ENCODE assay signal across 8 mouse cellular contexts in genomic region chr9:62980777-62981202, GRCm38 (mm10). TPM values are rescaled to one million over a fixed set of nuclear protein-coding genes. Genes with fewer than 3 reads are reported as not detected.
DNase-seq lines count a peak whose midpoint lies in the region; ATAC-seq and TF ChIP-seq lines count a peak whose summit lies in the region.

No protein-coding gene starts in this region.

- no peaks in the 10 kb centered on the region for H3K27me3 ChIP-seq in heart, embryonic 12.5 days (replicated peaks)
- no peaks in the 10 kb centered on the region for H3K27me3 ChIP-seq in kidney, postnatal 0 days (ENCODE audit: insufficient read depth, low read length)
- no peaks in the 10 kb centered on the region for H3K27me3 ChIP-seq in liver, embryonic 11.5 days (replicated peaks; ENCODE audit: control insufficient read depth, insufficient read depth, low read length)
- H3K27me3 ChIP-seq in stomach, embryonic 14.5 days (ENCODE audit: control insufficient read depth, insufficient read depth, low read length) = no peaks in the 10 kb centered on the region

- no peaks in the 10 kb centered on the region for H3K9me3 ChIP-seq in heart, embryonic 12.5 days (replicated peaks)
- H3K9me3 ChIP-seq in kidney, postnatal 0 days (replicated peaks; ENCODE audit: low read length) = no peaks in the 10 kb centered on the region
- H3K9me3 ChIP-seq in liver, embryonic 11.5 days (ENCODE audit: control insufficient read depth, low read length) = no peaks in the 10 kb centered on the region
- no peaks in the 10 kb centered on the region for H3K9me3 ChIP-seq in stomach, embryonic 14.5 days (ENCODE audit: control insufficient read depth, low read depth, low read length)

- ATAC-seq in erythroid progenitor cell, adult 5-6 weeks (replicated peaks; ENCODE audit: low FRiP score, poor library complexity, severe bottlenecking) = peak; percentile 98
- ATAC-seq in heart, embryonic 12.5 days (ENCODE audit: insufficient number of reproducible peaks, low FRiP score) = peak; percentile 97
- peak; percentile 92 for ATAC-seq in kidney, postnatal 0 days (replicated peaks; ENCODE audit: low FRiP score, low read depth)
- ATAC-seq in liver, embryonic 11.5 days (replicated peaks; ENCODE audit: low FRiP score) = peak; percentile 98
- peak; percentile 95 for ATAC-seq in stomach, embryonic 14.5 days (ENCODE audit: insufficient number of reproducible peaks, insufficient read depth, low FRiP score, low read depth)

- H3K4me3 ChIP-seq in heart, embryonic 12.5 days = peak overlapping the region; percentile 98
- peak overlapping the region; percentile 97 for H3K4me3 ChIP-seq in kidney, postnatal 0 days (replicated peaks; ENCODE audit: low read depth, low read length)
- peak overlapping the region; percentile 97 for H3K4me3 ChIP-seq in liver, embryonic 11.5 days (ENCODE audit: low read depth, low read length)
- peak overlapping the region; percentile 96 for H3K4me3 ChIP-seq in stomach, embryonic 14.5 days (ENCODE audit: low read depth, low read length)

- peaks cover 18% of the 10 kb centered on the region for H3K4me1 ChIP-seq in heart, embryonic 12.5 days (replicated peaks)
- H3K4me1 ChIP-seq in kidney, postnatal 0 days (replicated peaks; ENCODE audit: insufficient read depth, low read length) = peaks cover 9% of the 10 kb centered on the region; the same call in 1 of the 2 replicates
- peaks cover 11% of the 10 kb centered on the region for H3K4me1 ChIP-seq in liver, embryonic 11.5 days (replicated peaks; ENCODE audit: control insufficient read depth, insufficient read depth, low read length)
- H3K4me1 ChIP-seq in stomach, embryonic 14.5 days (ENCODE audit: control insufficient read depth, insufficient read depth, low read length) = peaks cover 10% of the 10 kb centered on the region; the same call in 1 of the 2 replicates

- DNase-seq in CD4-positive helper T cell, adult 2 months (ENCODE audit: low read depth, low spot score) = peak; percentile 96
- DNase-seq in brain, embryonic 18.5 days (ENCODE audit: low read depth, low spot score) = peak; percentile 91
- DNase-seq in kidney, postnatal 0 days (ENCODE audit: low spot score) = peak; percentile 97
- peak; percentile 99 for DNase-seq in liver, embryonic 11.5 days (ENCODE audit: low spot score)
- peak; percentile 98 for DNase-seq in naive thymus-derived CD4-positive, alpha-beta T cell, adult 2 months (ENCODE audit: low read depth)

- H3K9ac ChIP-seq in heart, embryonic 12.5 days = peak overlapping the region; percentile 98
- H3K9ac ChIP-seq in kidney, postnatal 0 days (ENCODE audit: low read depth, low read length) = peak overlapping the region; percentile 92
- H3K9ac ChIP-seq in liver, embryonic 11.5 days (ENCODE audit: low read depth, low read length) = peak overlapping the region; percentile 95
- peak overlapping the region; percentile 88 for H3K9ac ChIP-seq in stomach, embryonic 14.5 days (replicated peaks; ENCODE audit: low read depth, low read length)

- 0% methylated on average over 38 of the region's 38 CpGs for WGBS in heart, embryonic 12.5 days
- WGBS in kidney, postnatal 0 days = 1% methylated on average over 35 of the region's 38 CpGs
- 1% methylated on average over 37 of the region's 38 CpGs for WGBS in liver, embryonic 11.5 days
- WGBS in stomach, embryonic 14.5 days = under 1% methylated on average over 38 of the region's 38 CpGs

- no peaks in the 10 kb centered on the region for H3K36me3 ChIP-seq in heart, embryonic 12.5 days
- no peaks in the 10 kb centered on the region for H3K36me3 ChIP-seq in kidney, postnatal 0 days (ENCODE audit: insufficient read depth, low read length)
- no peaks in the 10 kb centered on the region for H3K36me3 ChIP-seq in liver, embryonic 11.5 days (ENCODE audit: control insufficient read depth, insufficient read depth, low read length)
- H3K36me3 ChIP-seq in stomach, embryonic 14.5 days (ENCODE audit: control insufficient read depth, insufficient read depth, low read length) = no peaks in the 10 kb centered on the region

- peak overlapping the region; percentile 96 for H3K27ac ChIP-seq in heart, embryonic 12.5 days (ENCODE audit: poor library complexity, severe bottlenecking)
- H3K27ac ChIP-seq in kidney, postnatal 0 days = peak overlapping the region; percentile 98
- peak overlapping the region; percentile 93 for H3K27ac ChIP-seq in liver, embryonic 11.5 days (ENCODE audit: low read depth, low read length)
- peak overlapping the region; percentile 97 for H3K27ac ChIP-seq in stomach, embryonic 14.5 days (ENCODE audit: low read length)

- TF ChIP-seq CTCF in kidney, postnatal 0 days (IDR thresholded peaks at IDR 0.05; ENCODE audit: low read depth) = peak; percentile 21; the same call in 1 of the 2 replicates

- H3K4me2 ChIP-seq in heart, embryonic 12.5 days = peak overlapping the region; percentile 94
- H3K4me2 ChIP-seq in kidney, postnatal 0 days (ENCODE audit: low read length) = peak overlapping the region; percentile 81
- peak overlapping the region; percentile 94 for H3K4me2 ChIP-seq in liver, embryonic 11.5 days
- peak overlapping the region; percentile 76 for H3K4me2 ChIP-seq in stomach, embryonic 14.5 days (replicated peaks; ENCODE audit: low read depth, low read length)

RNA-seq across cellular contexts. Expression of gene Pias1, which starts 6.9 kb away (rescaled TPM):
- total RNA-seq in erythroid progenitor cell, adult 5-6 weeks (2015; ENCODE audit: low replicate concordance) = 67.1 and 128 TPM in 2 replicates
- total RNA-seq in erythroid progenitor cell, adult 5-6 weeks (2017; ENCODE audit: low replicate concordance) = 44.2 and 64.2 TPM in 2 replicates
- polyA plus RNA-seq in heart, embryonic 12.5 days (2016; fragmentation: Nextera tagmentation; extraction: Ambion mirVana) = 42.9 TPM in 2 replicates
- 48.6 and 51.5 TPM in 2 replicates for polyA plus RNA-seq in kidney, postnatal 0 days (2015; fragmentation: Nextera tagmentation; extraction: Ambion mirVana)
- 41.5 and 44.7 TPM in 2 replicates for polyA plus RNA-seq in liver, embryonic 11.5 days (2014; fragmentation: Nextera tagmentation; extraction: Ambion mirVana)
- polyA plus RNA-seq in stomach, embryonic 14.5 days (2014; fragmentation: Nextera tagmentation; extraction: Ambion mirVana) = 67.9 and 75.2 TPM in 2 replicates

Comparison
In these comparisons a context has a peak if more than half of its experiments do, and no peak if none do; other contexts are left out.
1. Peak in every context shown above with its lines: DNase-seq, ATAC-seq, H3K4me3 ChIP-seq and H3K27ac ChIP-seq.